Mouse (Mus musculus) embryonic facial prominence, embryonic 14.5 days (tissue): ENCODE results near the gene Sv2a. TPM values are rescaled to one million over a fixed set of nuclear protein-coding genes. Genes with fewer than 3 reads are reported as not detected.

ENCODE experiments used
- ATAC-seq: fragments of 200-750 bp; cut with Nextera tagmentation; 2 replicates; pipeline ENCODE4 v1.8.0; 2017; ENCODE audit warnings: low read depth, moderate number of reproducible peaks, moderate TSS enrichment
- DNase-seq: peaks from one replicate; pipeline ENCODE4 v3.0.0-alpha.2; 2015; ENCODE audit warnings: low spot score
- H3K27ac ChIP-seq: fragments of 300-500 bp; sonication (generic); replicated peaks from 2 replicates; pipeline ENCODE4 v1.5.1; 2014; ENCODE audit warnings: low read depth, mild to moderate bottlenecking, low read length, moderate library complexity
- H3K27me3 ChIP-seq: fragments of 300-500 bp; sonication (generic); replicated peaks from 2 replicates; pipeline ENCODE4 v1.6.1; 2014; ENCODE audit warnings: low read length; ENCODE audit not compliant: control insufficient read depth, insufficient read depth
- H3K36me3 ChIP-seq: fragments of 300-500 bp; sonication (generic); 2 replicates; pipeline ENCODE4 v1.6.1; 2014; ENCODE audit warnings: low read length, mixed read lengths; ENCODE audit not compliant: control insufficient read depth, insufficient read depth
- H3K4me1 ChIP-seq: fragments of 300-500 bp; sonication (generic); 2 replicates; pipeline ENCODE4 v1.6.1; 2014; ENCODE audit warnings: antibody characterized with exemption, low read length; ENCODE audit not compliant: control insufficient read depth, insufficient read depth
- H3K4me2 ChIP-seq: fragments of 300-500 bp; sonication (generic); 2 replicates; pipeline ENCODE4 v1.6.1; 2014; ENCODE audit warnings: low read depth, mild to moderate bottlenecking, low read length, moderate library complexity, mixed read lengths
- H3K4me3 ChIP-seq: fragments of 300-500 bp; sonication (generic); 2 replicates; pipeline ENCODE4 v1.5.1; 2014; ENCODE audit warnings: low read depth, mild to moderate bottlenecking, low read length
- H3K9ac ChIP-seq: fragments of 300-500 bp; sonication (generic); 2 replicates; pipeline ENCODE4 v1.6.1; 2014; ENCODE audit warnings: low read depth, mild to moderate bottlenecking, low read length, moderate library complexity, mixed read lengths
- H3K9me3 ChIP-seq: fragments of 300-500 bp; sonication (generic); 2 replicates; pipeline ENCODE4 v1.6.1; 2016; ENCODE audit warnings: low read length; ENCODE audit not compliant: control insufficient read depth
- WGBS: fragments of 180-500 bp; shearing (Covaris S2); extraction: QIAGEN DNeasy Blood & Tissue Kit; methylation state at CpG from one replicate; pipeline ENCODE4 v1.1.7; 2014; 5-methylcytosine and 5-hydroxymethylcytosine counted together
- polyA plus RNA-seq: library from polyadenylated mRNA; unstranded; fragments of >200 nt; fragmentation: Nextera tagmentation; extraction: Ambion mirVana; gene quantifications from 2 replicates; pipeline ENCODE4 v1.2.1, GENCODE M21; 2014

The Sv2a gene
- 4.4 and 6.1 TPM in 2 replicates for polyA plus RNA-seq

DNA sequence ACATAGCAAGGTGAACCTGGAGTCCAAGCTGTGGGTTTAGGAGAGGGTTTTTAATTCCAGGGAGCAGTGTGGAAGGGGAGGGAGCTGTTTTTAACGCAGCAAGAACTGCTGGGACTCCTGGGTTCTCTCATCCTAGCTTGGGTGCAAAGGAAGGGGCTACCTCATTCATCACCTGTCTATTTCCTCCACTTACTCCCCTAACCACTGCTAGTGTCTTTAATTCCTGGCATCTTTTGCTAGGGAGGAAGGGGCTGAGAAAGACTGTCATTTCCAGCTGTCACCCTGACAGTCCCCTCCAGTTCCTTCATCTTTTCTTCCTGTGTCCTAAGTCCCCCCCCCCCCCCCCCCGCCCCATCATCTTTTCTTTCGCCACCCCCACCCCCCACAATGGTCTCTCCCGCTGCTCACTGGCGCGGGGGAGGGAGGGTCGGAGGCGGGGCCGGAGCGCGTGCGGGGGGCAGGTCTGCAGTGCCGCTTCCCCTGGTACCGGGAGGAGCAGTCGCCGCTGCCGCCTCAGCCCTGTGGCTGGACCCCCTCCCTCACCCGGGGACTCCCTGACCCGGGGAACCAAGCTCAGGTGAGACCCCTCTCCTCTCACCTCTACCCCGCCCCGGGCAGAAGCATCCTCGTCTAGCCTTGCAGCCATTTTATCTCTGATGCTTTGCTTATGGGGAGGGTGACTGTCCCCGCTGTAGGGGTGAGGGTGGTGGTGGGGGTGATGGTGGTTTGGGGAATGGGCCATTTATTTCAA lies at the start of gene Sv2a:
Sv2a (plus strand) TSS at position 425 of the 751 bp plus-strand sequence.
- H3K9ac ChIP-seq: peak within 1 kb of the TSS; percentile 71
- H3K9me3 ChIP-seq: no peaks in the 10 kb centered on the region
- WGBS: 1% methylated on average over 11 of the region's 23 CpGs
- no peak within 1 kb of the TSS for H3K27ac ChIP-seq
- H3K27me3 ChIP-seq: no peaks in the 10 kb centered on the region
- H3K4me2 ChIP-seq: peak within 1 kb of the TSS; percentile 81
- no peak for DNase-seq
- H3K4me3 ChIP-seq: peak within 1 kb of the TSS; percentile 58
- ATAC-seq: no peak; the same call in 1 of the 2 replicates
- peaks cover 26% of the 10 kb centered on the region for H3K36me3 ChIP-seq
- peaks cover 13% of the 10 kb centered on the region for H3K4me1 ChIP-seq

DNA sequence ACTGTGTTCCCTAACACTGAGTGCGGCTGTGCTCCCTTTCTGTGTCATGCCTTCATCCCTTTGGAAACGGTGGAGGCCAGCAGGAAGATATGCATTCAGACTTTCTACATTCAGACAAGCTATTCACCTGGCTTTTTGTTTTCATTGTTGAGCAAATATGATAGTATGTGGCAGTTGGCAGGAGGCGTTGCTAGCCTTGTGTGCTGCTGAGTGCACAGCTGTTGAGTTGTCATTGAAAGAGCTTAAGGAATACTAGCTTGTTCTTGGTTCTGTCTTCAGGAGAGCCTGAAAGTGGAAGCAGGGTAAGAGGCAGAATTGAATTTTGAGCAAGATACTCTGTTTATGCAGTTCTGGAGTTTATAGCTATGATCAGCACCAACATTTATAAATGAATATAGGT lies 48.5 kb upstream of the Sv2a start:
- Histone ChIP-seq H3K4me2 (no peak overlapping the region), H3K27me3 (no peaks in the 10 kb centered on the region), H3K4me3 (no peak overlapping the region), H3K9me3 (no peaks in the 10 kb centered on the region), H3K9ac (no peak overlapping the region), H3K4me1 (peaks cover 10% of the 10 kb centered on the region), H3K36me3 (peaks cover 13% of the 10 kb centered on the region; the same call in 1 of the 2 replicates), H3K27ac (no peak overlapping the region)
- 69% methylated on average over 3 of the region's 3 CpGs for WGBS
- DNase-seq: peak; percentile 46
- ATAC-seq: no peak

DNA sequence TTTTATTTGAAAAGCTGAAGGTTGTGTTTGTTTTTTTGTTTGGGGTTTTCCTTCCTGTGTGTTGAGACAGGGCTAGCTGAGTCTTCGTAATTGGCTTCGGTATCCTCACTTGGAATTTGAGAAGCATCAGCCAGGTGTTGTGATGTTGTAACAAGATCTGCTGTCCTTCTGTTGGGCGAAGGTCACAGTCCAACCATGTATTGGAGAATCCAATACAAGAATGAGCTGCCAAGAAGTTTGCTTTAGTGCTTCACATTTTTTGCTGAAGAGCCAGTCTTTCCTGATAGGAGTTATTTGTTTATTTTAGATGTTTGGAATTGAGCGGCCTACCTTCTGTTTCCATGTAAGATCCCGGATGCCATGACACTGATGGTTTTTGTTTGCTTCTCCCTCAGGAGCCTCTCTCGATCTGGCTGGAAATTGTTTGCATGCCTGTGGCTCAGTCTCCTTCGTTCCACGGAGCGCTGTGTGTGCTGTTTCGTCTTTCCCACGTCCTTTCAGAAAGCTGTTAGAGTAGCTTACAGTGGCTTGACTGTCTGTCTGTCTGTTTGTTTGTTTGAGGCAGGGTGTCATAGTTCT lies 47.5 kb upstream of the Sv2a start:
- DNase-seq: peak; percentile 59
- Histone ChIP-seq H3K9me3 (no peaks in the 10 kb centered on the region), H3K36me3 (peaks cover 14% of the 10 kb centered on the region; the same call in 1 of the 2 replicates), H3K4me3 (no peak overlapping the region), H3K9ac (peak overlapping the region; percentile 8; the same call in 1 of the 2 replicates), H3K27me3 (no peaks in the 10 kb centered on the region), H3K4me1 (peaks cover 10% of the 10 kb centered on the region), H3K27ac (peak overlapping the region; percentile 61), H3K4me2 (0 out of 2 replicates have a peak overlapping the region, but pooled peaks have one; percentile 12)
- ATAC-seq: no peak
- WGBS: 31% methylated on average over 11 of the region's 11 CpGs

DNA sequence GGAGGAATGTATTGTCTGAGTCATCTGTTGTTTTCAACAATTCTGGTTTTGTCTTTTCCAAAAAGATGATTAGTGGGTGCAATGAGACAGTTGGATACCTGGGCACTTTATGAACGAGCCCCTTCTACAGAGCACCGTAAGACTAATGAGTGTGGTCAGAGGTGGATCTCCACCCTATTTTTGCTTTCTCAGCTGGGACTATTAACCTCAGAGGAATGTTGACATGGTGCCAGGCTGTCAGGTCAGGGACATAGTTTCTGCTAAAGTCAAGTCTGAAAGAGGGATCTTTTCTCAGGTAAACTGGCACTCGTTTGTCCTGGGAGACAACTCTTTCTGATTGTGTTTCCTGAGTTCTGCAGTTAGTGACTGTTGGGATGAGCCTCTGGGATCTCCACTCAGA lies 45.9 kb upstream of the Sv2a start:
- WGBS: 68% methylated on average over 3 of the region's 3 CpGs
- H3K27me3 ChIP-seq: no peaks in the 10 kb centered on the region
- no peak for ATAC-seq

DNA sequence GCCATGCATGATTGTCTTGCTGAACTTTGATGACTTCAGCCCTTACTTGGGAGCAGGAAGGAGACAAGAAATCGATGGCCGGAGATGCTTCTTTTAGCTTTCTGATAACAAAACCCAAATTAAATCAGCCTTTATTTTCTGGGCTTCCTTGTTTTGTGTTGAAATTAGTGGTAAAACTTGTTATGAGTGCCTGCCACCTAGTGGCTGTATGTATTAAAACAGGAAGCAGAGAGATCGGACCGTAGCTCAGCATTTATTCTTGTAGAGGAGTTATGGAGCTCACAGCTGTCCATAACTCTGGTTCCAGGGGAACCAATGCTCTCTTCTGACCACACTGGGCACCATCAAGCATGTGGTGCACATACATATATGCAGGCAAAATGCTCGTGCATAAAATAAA lies 33.0 kb upstream of the Sv2a start:
- peaks cover 48% of the 10 kb centered on the region for H3K36me3 ChIP-seq
- ATAC-seq: peak; percentile 22; the same call in 1 of the 2 replicates
- peak; percentile 85 for DNase-seq

More for the DNA sequence above, 45.9 kb upstream of the Sv2a start:
- no peak overlapping the region for H3K9ac ChIP-seq
- DNase-seq: no peak
- no peak overlapping the region for H3K27ac ChIP-seq
- no peaks in the 10 kb centered on the region for H3K9me3 ChIP-seq
- H3K4me2 ChIP-seq: no peak overlapping the region
- H3K4me1 ChIP-seq: peaks cover 10% of the 10 kb centered on the region
- H3K36me3 ChIP-seq: peaks cover 20% of the 10 kb centered on the region; the same call in 1 of the 2 replicates
- H3K4me3 ChIP-seq: no peak overlapping the region

DNA sequence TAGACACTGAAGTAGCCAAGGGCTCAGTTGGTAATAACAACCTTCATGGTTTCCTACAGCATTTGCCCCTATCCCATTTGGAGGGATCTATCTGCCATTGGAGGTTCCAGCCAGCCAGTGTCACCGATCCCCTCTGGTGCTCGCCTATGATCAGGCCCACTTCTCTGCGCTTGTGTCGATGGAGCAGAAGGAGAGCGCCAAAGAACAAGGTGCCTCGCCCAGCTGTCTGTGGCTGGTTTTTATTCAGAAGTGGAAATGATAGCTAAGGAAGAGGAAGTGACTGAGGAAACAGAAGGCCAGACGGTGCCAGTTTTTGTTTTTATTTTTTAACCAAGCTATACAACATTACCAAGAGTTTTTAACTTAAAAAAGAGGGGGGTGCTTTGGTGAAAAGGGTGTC lies 29.1 kb upstream of the Sv2a start:
- Histone ChIP-seq H3K4me3 (no peak overlapping the region), H3K27ac (no peak overlapping the region), H3K9me3 (no peaks in the 10 kb centered on the region), H3K4me2 (no peak overlapping the region), H3K9ac (no peak overlapping the region), H3K27me3 (no peaks in the 10 kb centered on the region), H3K36me3 (peaks cover 52% of the 10 kb centered on the region), H3K4me1 (no peaks in the 10 kb centered on the region)
- ATAC-seq (no peak), DNase-seq (no peak)
- WGBS: 89% methylated on average over 7 of the region's 7 CpGs

More for the DNA sequence above, 33.0 kb upstream of the Sv2a start:
- Histone ChIP-seq H3K9me3 (no peaks in the 10 kb centered on the region), H3K9ac (no peak overlapping the region), H3K4me1 (no peaks in the 10 kb centered on the region), H3K4me2 (no peak overlapping the region), H3K27ac (no peak overlapping the region), H3K4me3 (no peak overlapping the region), H3K27me3 (no peaks in the 10 kb centered on the region)
- 14% methylated on average over 5 of the region's 5 CpGs for WGBS

DNA sequence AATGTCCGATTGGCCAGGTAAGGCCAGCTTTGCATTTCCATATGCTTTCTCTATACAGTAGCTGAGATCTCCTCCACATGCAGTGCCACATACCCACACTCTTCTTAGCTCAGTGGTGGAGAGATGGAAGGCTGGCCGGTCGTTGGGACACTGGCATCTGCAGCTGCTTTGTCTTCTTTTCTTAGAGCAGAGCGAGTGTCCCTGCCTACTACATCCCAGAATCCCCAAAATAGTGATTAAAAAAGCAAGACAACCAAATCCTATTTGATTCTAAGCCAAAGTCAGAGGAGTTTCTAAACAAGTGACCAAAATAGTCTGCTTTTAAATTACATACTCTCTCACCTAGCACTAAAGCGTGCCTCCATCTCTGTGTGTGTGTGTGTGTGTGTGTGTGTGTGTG lies 28.3 kb upstream of the Sv2a start:
- no peak overlapping the region for H3K4me2 ChIP-seq

DNA sequence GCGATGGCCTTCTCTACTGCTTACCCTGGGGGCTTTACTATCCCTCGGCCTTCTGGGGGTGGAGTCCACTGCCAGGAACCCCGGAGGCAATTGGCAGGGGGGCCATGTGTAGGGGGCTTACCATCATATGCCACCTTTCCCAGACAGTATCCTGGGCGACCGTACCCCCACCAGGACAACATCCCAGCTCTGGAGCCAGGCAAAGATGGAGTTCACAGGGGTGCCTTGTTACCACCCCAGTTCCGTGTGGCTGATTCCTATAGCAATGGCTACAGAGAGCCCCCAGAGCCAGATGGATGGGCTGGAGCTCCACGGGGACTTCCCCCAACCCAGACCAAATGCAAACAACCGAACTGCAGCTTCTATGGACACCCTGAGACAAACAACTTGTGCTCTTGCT lies 25.4 kb upstream of the Sv2a start:
- 76% methylated on average over 8 of the region's 8 CpGs for WGBS
- Histone ChIP-seq H3K27ac (no peak overlapping the region), H3K36me3 (peaks cover 58% of the 10 kb centered on the region)

More for the DNA sequence above, 28.3 kb upstream of the Sv2a start:
- Histone ChIP-seq H3K27ac (no peak overlapping the region), H3K9ac (no peak overlapping the region), H3K36me3 (peaks cover 58% of the 10 kb centered on the region), H3K4me1 (no peaks in the 10 kb centered on the region), H3K4me3 (no peak overlapping the region), H3K27me3 (no peaks in the 10 kb centered on the region), H3K9me3 (no peaks in the 10 kb centered on the region)
- 97% methylated on average over 5 of the region's 5 CpGs for WGBS
- ATAC-seq (no peak), DNase-seq (no peak)

More for the DNA sequence above, 25.4 kb upstream of the Sv2a start:
- no peak overlapping the region for H3K4me3 ChIP-seq
- peaks cover 6% of the 10 kb centered on the region for H3K4me1 ChIP-seq
- H3K4me2 ChIP-seq: no peak overlapping the region
- H3K9me3 ChIP-seq: no peaks in the 10 kb centered on the region
- ATAC-seq (no peak), DNase-seq (no peak)
- no peaks in the 10 kb centered on the region for H3K27me3 ChIP-seq
- no peak overlapping the region for H3K9ac ChIP-seq
